Mouse (Mus musculus) limb, embryonic 11.5 days (tissue): Measurements from ENCODE around the gene Plekhb1. TPM values are rescaled to one million over a fixed set of nuclear protein-coding genes. Genes with fewer than 3 reads are reported as not detected.
A peak's percentile ranks its signal among the peaks of the same experiment; 100 is the strongest.

ENCODE experiments used
- ATAC-seq: fragments of 200-750 bp; cut with Nextera tagmentation; 2 replicates; pipeline ENCODE4 v1.8.0; 2017; ENCODE audit warnings: low read depth; ENCODE audit not compliant: insufficient number of reproducible peaks, low FRiP score, low TSS enrichment
- DNase-seq: peaks from one replicate; pipeline ENCODE4 v3.0.0-alpha.2; 2015; ENCODE audit warnings: low spot score
- H3K27ac ChIP-seq: fragments of 300-500 bp; sonication (generic); replicated peaks from 2 replicates; pipeline ENCODE4 v1.5.1; 2014; ENCODE audit warnings: low read depth, mild to moderate bottlenecking, low read length
- H3K27me3 ChIP-seq: fragments of 300-500 bp; sonication (generic); 2 replicates; pipeline ENCODE4 v1.6.1; 2014; ENCODE audit warnings: mild to moderate bottlenecking, low read length, mixed read lengths; ENCODE audit not compliant: control insufficient read depth, insufficient read depth
- H3K36me3 ChIP-seq: fragments of 300-500 bp; sonication (generic); 2 replicates; pipeline ENCODE4 v1.6.1; 2014; ENCODE audit warnings: mild to moderate bottlenecking, low read length, moderate library complexity, mixed read lengths; ENCODE audit not compliant: control insufficient read depth, insufficient read depth
- H3K4me1 ChIP-seq: fragments of 300-500 bp; sonication (generic); 2 replicates; pipeline ENCODE4 v1.6.1; 2014; ENCODE audit warnings: low read length, mixed read lengths; ENCODE audit not compliant: control insufficient read depth, insufficient read depth
- H3K4me2 ChIP-seq: fragments of 300-500 bp; sonication (generic); 2 replicates; pipeline ENCODE4 v1.6.1; 2014; ENCODE audit warnings: low read depth, mild to moderate bottlenecking, moderate library complexity; ENCODE audit not compliant: severe bottlenecking
- H3K4me3 ChIP-seq: fragments of 300-500 bp; sonication (generic); 2 replicates; pipeline ENCODE4 v1.5.1; 2014; ENCODE audit warnings: low read depth, low read length
- H3K9ac ChIP-seq: fragments of 300-500 bp; sonication (generic); 2 replicates; pipeline ENCODE4 v1.6.1; 2014; ENCODE audit warnings: mild to moderate bottlenecking, low read length
- H3K9me3 ChIP-seq: fragments of 300-500 bp; sonication (generic); 2 replicates; pipeline ENCODE4 v1.6.1; 2016; ENCODE audit warnings: low read length; ENCODE audit not compliant: control insufficient read depth
- WGBS: fragments of 180-500 bp; shearing (Covaris S2); extraction: QIAGEN DNeasy Blood & Tissue Kit; methylation state at CpG from one replicate; pipeline ENCODE4 v1.1.7; 2014; 5-methylcytosine and 5-hydroxymethylcytosine counted together
- polyA plus RNA-seq: library from polyadenylated mRNA; unstranded; fragments of >200 nt; fragmentation: Nextera tagmentation; extraction: Ambion mirVana; gene quantifications from 2 replicates; pipeline ENCODE4 v1.2.1, GENCODE M21; 2014

Plekhb1 gene
- polyA plus RNA-seq, 1 experiment from 2014 or later, result 1.6 TPM

DNA sequence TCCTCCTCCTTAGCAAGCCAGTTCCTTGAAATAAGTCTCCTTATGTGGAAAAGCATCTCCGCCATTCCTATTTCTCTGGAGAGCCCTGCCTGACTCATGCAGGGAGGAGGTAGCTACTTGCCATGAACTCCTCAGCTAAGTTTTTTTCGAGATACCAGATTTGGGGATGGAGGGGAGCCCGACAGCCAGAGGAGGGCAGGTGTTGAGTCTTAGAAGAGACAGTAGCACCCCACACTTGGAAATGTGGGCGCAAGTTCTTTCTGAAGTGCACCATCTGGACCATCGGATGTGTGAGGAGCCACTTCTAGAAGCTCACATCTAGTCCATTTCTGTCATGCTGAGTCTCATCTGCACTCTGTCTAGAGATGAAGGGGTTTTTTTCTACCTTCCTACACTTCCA, 8.4 kb upstream of the Plekhb1 start:
- Histone ChIP-seq H3K9me3 (no peaks in the 10 kb centered on the region), H3K4me3 (no peak overlapping the region), H3K4me2 (no peak overlapping the region), H3K27ac (no peak overlapping the region), H3K36me3 (no peaks in the 10 kb centered on the region), H3K4me1 (no peaks in the 10 kb centered on the region), H3K27me3 (no peaks in the 10 kb centered on the region), H3K9ac (no peak overlapping the region)
- WGBS, result 84% methylated on average over 5 of the region's 5 CpGs
- DNase-seq, result no peak
- no peak for ATAC-seq

DNA sequence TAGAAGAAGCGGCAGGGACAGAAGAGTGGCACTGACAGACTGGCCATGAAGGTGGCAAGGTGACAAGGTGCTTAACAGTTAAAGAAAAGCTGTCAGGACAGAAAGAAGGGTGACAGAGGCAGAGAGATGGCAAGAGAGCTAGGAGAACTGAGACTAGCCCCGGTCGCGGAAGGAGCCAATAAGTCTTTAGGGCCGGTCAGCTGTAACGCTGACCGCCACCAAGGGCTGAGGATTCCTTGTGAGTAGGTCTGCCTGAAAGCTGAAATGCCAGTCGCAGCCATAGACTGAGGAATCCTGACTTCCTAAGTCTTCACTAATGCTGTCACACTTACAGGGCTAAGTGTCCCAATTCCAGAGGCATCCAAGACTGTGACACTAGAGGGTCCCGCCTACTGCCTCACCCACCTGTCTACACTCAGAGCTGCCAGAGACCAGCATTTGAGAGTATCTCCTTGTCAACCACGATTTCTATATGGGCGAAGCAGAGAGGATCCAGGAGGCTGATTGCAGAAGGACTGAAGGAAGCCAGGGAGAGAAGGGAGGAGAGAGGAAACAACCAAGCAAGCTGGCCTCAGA, 1.6 kb upstream of the Plekhb1 start:
- Histone ChIP-seq H3K27me3 (no peaks in the 10 kb centered on the region), H3K4me3 (no peak overlapping the region), H3K4me2 (no peak overlapping the region), H3K27ac (no peak overlapping the region), H3K36me3 (no peaks in the 10 kb centered on the region), H3K9ac (no peak overlapping the region), H3K4me1 (peaks cover 8% of the 10 kb centered on the region; the same call in 1 of the 2 replicates), H3K9me3 (no peaks in the 10 kb centered on the region)
- DNase-seq, result no peak
- WGBS, result 69% methylated on average over 11 of the region's 11 CpGs
- no peak for ATAC-seq

DNA sequence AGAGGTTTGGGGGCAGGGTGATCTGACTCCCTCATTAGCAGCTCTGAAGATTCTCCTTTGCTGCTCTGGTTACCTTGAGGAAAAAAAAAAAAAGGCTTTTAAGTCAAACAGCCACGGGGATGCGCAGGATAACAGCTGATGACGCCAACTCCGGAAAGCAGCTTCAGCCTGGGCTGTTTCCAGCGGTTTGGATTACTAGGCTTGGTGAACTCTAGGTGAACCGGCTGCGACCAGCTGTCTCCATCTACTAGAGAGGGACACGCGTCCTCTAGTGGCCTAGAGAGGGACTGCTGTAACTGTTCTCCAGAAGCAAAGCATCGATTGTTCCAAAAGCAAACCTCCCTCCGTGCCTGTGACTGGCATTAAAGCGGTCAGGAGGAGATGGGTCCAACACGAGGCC, 976 bp upstream of the Plekhb1 start:
- no peak overlapping the region for H3K9ac ChIP-seq
- peak; percentile 95 for DNase-seq
- peaks cover 8% of the 10 kb centered on the region; the same call in 1 of the 2 replicates for H3K4me1 ChIP-seq
- no peak overlapping the region for H3K4me3 ChIP-seq
- WGBS, result 3% methylated on average over 13 of the region's 13 CpGs
- no peaks in the 10 kb centered on the region for H3K9me3 ChIP-seq
- peak; percentile 83 for ATAC-seq
- H3K27ac ChIP-seq, result no peak overlapping the region
- H3K36me3 ChIP-seq, result no peaks in the 10 kb centered on the region
- H3K27me3 ChIP-seq, result no peaks in the 10 kb centered on the region
- no peak overlapping the region for H3K4me2 ChIP-seq

DNA sequence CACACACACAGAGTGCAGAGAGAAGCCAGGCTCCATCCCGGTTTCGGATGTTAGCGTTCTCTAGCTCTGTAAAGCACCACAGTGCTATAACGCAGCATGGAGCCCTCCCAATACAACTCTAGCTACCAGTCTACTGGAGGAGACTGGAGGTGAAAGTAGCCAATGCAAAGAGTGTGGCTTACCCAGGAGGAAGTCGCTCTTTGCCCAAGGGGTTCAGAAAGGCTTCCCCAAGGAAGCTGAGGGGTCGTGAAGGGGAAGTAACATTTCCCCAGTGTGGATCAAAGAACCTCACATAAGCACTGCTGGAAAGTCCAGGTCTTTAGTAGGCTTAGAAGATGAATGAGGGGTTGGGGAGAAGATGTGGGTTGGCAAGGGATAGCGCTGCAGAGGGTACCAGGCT, 950 bp downstream of the Plekhb1 start:
- DNase-seq (no peak), ATAC-seq (no peak)
- Histone ChIP-seq H3K4me1 (peaks cover 8% of the 10 kb centered on the region; the same call in 1 of the 2 replicates), H3K9me3 (no peaks in the 10 kb centered on the region), H3K27ac (no peak overlapping the region), H3K27me3 (no peaks in the 10 kb centered on the region), H3K4me3 (no peak overlapping the region), H3K9ac (no peak overlapping the region), H3K4me2 (no peak overlapping the region), H3K36me3 (no peaks in the 10 kb centered on the region)
- 85% methylated on average over 7 of the region's 7 CpGs for WGBS

DNA sequence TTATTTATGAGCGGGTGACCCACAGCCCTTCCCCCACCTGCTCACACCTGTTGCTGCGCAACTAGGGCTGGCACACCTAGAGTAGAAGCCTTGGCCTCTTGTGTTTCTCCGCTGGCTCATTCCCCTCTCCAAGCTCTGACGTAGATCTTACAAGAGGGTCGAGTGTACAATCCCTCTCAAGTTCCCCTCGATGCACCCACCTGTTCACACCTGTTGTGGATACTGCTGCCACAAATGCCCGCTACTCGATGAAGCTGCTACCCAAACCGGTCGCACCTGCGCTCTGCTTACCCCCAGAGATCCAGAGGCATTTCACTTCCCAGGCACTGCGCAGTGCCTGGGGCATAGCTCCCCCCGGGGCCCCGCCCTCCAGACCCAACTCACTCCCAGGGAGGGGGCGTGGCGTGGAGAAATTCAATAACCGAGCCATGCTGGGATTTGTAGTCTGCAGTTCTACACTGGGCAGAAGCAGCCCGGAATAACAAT, 4.1 kb downstream of the Plekhb1 start:
- Histone ChIP-seq H3K4me1 (peaks cover 2% of the 10 kb centered on the region; the same call in 1 of the 2 replicates), H3K9ac (no peak overlapping the region), H3K27ac (no peak overlapping the region), H3K36me3 (no peaks in the 10 kb centered on the region), H3K9me3 (no peaks in the 10 kb centered on the region), H3K4me3 (no peak overlapping the region), H3K27me3 (no peaks in the 10 kb centered on the region), H3K4me2 (peak overlapping the region; percentile 15; the same call in 1 of the 2 replicates)
- ATAC-seq (0 out of 2 replicates have a peak, but pooled peaks have one; percentile 24), DNase-seq (peak; percentile 65)
- WGBS, result 35% methylated on average over 18 of the region's 18 CpGs

DNA sequence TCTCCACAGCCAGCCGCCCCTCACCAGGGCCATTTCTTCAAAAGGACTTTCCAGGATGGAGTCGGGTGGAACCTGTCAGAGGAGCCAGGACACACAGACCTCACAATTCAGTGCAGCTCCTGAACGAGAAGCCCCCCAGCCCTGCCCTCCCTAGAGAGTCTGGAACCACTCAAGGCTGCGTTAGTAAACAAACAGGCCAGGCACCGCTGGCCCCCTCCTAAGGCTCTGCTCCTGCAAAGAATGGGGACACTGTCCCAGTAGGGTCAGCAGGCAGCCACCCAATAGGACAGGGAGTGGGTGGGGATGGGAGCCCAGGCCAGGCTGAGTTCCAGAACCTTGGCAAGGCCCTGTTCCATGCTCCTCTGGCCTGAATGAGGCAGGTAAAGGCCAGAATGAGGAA, 5.5 kb downstream of the Plekhb1 start:
- no peaks in the 10 kb centered on the region for H3K4me1 ChIP-seq
- no peak for ATAC-seq
- no peak overlapping the region; the same call in 1 of the 2 replicates for H3K9ac ChIP-seq
- WGBS, result 18% methylated on average over 5 of the region's 5 CpGs
- H3K4me3 ChIP-seq, result no peak overlapping the region
- no peak overlapping the region for H3K4me2 ChIP-seq
- H3K27me3 ChIP-seq, result no peaks in the 10 kb centered on the region
- no peak for DNase-seq
- H3K27ac ChIP-seq, result no peak overlapping the region
- no peaks in the 10 kb centered on the region for H3K36me3 ChIP-seq
- H3K9me3 ChIP-seq, result no peaks in the 10 kb centered on the region

DNA sequence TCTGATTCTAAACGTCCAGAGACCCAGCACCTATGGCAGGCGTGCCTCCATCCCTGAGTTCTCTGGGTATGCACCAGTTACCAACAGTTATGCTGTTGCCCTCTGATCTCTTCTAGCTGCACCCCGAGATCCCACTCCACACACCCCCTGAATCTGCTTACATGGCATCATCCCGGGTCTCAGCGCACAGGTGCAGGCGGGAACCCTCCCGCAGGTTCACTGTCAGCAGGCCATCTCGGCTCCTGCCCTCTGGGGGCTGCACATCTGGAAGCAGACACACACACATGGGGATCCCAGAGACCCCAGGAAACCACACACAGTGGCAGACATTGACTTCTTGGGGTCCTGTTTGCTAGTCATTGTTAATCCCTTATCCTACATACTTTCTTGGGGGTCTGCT, 7.8 kb downstream of the Plekhb1 start:
- no peak overlapping the region for H3K27ac ChIP-seq

DNA sequence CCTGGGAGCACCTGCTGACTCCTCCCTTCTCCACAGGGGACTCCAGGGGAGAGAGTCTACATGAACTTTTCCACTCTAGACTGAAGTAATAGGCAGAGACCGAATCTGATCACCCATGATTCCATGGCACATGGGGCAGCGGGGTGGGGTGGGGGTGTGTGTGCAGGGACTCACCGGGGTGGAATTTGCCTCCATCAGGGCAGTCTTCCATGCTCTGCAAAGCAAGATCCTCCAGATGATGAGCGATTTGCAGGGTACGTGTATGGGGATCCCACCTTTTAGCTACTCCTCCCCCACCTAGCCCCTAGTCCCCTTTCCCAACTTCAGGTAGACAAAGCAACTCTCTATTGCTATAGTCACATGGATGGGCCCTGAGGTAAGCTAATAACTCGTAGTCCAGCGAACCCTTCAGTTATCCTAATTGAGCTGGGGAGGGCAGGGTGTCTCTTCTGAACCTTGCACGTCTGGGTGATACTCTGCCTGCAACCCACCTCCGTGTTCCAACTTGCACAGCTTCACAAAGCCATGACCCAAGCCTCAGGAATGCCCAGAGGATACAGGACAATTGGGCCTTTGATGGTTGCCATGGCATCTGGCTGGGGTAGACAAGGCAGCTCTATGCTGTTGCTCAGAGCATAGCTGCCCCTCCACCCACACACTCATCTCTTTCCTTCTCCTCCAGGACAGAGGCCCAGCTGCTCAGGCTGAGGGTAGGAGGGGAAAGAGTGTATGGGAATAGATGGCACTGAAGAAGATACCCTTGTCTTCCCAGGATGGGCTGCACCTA, 8.5 kb downstream of the Plekhb1 start:
- Histone ChIP-seq H3K9me3 (no peaks in the 10 kb centered on the region), H3K4me1 (no peaks in the 10 kb centered on the region), H3K27me3 (no peaks in the 10 kb centered on the region), H3K27ac (no peak overlapping the region), H3K36me3 (no peaks in the 10 kb centered on the region), H3K4me2 (no peak overlapping the region), H3K4me3 (no peak overlapping the region), H3K9ac (no peak overlapping the region)
- DNase-seq (no peak), ATAC-seq (no peak)
- 83% methylated on average over 9 of the region's 9 CpGs for WGBS

More for the DNA sequence above, 7.8 kb downstream of the Plekhb1 start:
- 86% methylated on average over 8 of the region's 8 CpGs for WGBS
- no peaks in the 10 kb centered on the region for H3K27me3 ChIP-seq
- no peaks in the 10 kb centered on the region for H3K36me3 ChIP-seq
- no peak overlapping the region for H3K4me3 ChIP-seq
- no peak overlapping the region for H3K4me2 ChIP-seq
- no peaks in the 10 kb centered on the region for H3K9me3 ChIP-seq
- no peak for DNase-seq
- H3K4me1 ChIP-seq, result no peaks in the 10 kb centered on the region
- no peak overlapping the region for H3K9ac ChIP-seq
- no peak for ATAC-seq
